ENCODE assay signal across 8 mouse cellular contexts in genomic region chr12:100422286-100422820, GRCm38 (mm10).
DNase-seq lines count a peak whose midpoint lies in the region; ATAC-seq and TF ChIP-seq lines count a peak whose summit lies in the region.

No protein-coding gene starts in this region.

- 39% methylated on average over 6 of the region's 6 CpGs for WGBS in heart, postnatal 0 days
- 43% methylated on average over 6 of the region's 6 CpGs for WGBS in kidney, postnatal 0 days
- 72% methylated on average over 6 of the region's 6 CpGs for WGBS in forebrain, embryonic 12.5 days
- WGBS in forebrain, embryonic 16.5 days: 50% methylated on average over 6 of the region's 6 CpGs

- peaks cover 4% of the 10 kb centered on the region; the same call in 1 of the 2 replicates for H3K36me3 ChIP-seq in heart, postnatal 0 days (replicated peaks; ENCODE audit: control insufficient read depth, insufficient read depth, low read length)
- H3K36me3 ChIP-seq in kidney, postnatal 0 days (ENCODE audit: insufficient read depth, low read length): no peaks in the 10 kb centered on the region
- H3K36me3 ChIP-seq in forebrain, embryonic 12.5 days (replicated peaks): no peaks in the 10 kb centered on the region
- no peaks in the 10 kb centered on the region for H3K36me3 ChIP-seq in forebrain, embryonic 16.5 days (ENCODE audit: control insufficient read depth, insufficient read depth)

- no peak overlapping the region for H3K4me2 ChIP-seq in heart, postnatal 0 days (ENCODE audit: low read depth, low read length)
- H3K4me2 ChIP-seq in kidney, postnatal 0 days (ENCODE audit: low read length): no peak overlapping the region
- H3K4me2 ChIP-seq in forebrain, embryonic 12.5 days: no peak overlapping the region
- H3K4me2 ChIP-seq in forebrain, embryonic 16.5 days (ENCODE audit: low read length): no peak overlapping the region

- H3K9me3 ChIP-seq in heart, postnatal 0 days (replicated peaks; ENCODE audit: control insufficient read depth, low read length): no peaks in the 10 kb centered on the region
- H3K9me3 ChIP-seq in kidney, postnatal 0 days (replicated peaks; ENCODE audit: low read length): no peaks in the 10 kb centered on the region
- H3K9me3 ChIP-seq in forebrain, embryonic 12.5 days: no peaks in the 10 kb centered on the region
- H3K9me3 ChIP-seq in forebrain, embryonic 16.5 days (ENCODE audit: control insufficient read depth, low read length): no peaks in the 10 kb centered on the region

- peak; percentile 33 for ATAC-seq in heart, postnatal 0 days (ENCODE audit: insufficient read depth, low read depth)
- ATAC-seq in kidney, postnatal 0 days (replicated peaks; ENCODE audit: low FRiP score, low read depth): peak; percentile 73
- ATAC-seq in forebrain, embryonic 12.5 days (ENCODE audit: low FRiP score): no peak
- ATAC-seq in forebrain, embryonic 16.5 days: no peak

- no peaks in the 10 kb centered on the region for H3K27me3 ChIP-seq in heart, postnatal 0 days (ENCODE audit: control insufficient read depth, insufficient read depth, low read length)
- H3K27me3 ChIP-seq in kidney, postnatal 0 days (ENCODE audit: insufficient read depth, low read length): no peaks in the 10 kb centered on the region
- H3K27me3 ChIP-seq in forebrain, embryonic 12.5 days: no peaks in the 10 kb centered on the region
- H3K27me3 ChIP-seq in forebrain, embryonic 16.5 days (replicated peaks; ENCODE audit: control insufficient read depth, insufficient read depth, low read length): no peaks in the 10 kb centered on the region

- 0 out of 2 replicates have a peak, but pooled peaks cover 19% of the 10 kb centered on the region for H3K4me1 ChIP-seq in heart, postnatal 0 days (ENCODE audit: control insufficient read depth, insufficient read depth)
- H3K4me1 ChIP-seq in kidney, postnatal 0 days (replicated peaks; ENCODE audit: insufficient read depth, low read length): no peaks in the 10 kb centered on the region
- H3K4me1 ChIP-seq in forebrain, embryonic 12.5 days: peaks cover 4% of the 10 kb centered on the region; the same call in 1 of the 2 replicates
- H3K4me1 ChIP-seq in forebrain, embryonic 16.5 days (replicated peaks; ENCODE audit: control insufficient read depth, insufficient read depth, low read length): no peaks in the 10 kb centered on the region

- no peak for TF ChIP-seq EP300 in heart, postnatal 0 days (IDR thresholded peaks at IDR 0.05; ENCODE audit: low read depth)

- H3K4me3 ChIP-seq in heart, postnatal 0 days (ENCODE audit: low read depth, low read length): no peak overlapping the region
- H3K4me3 ChIP-seq in kidney, postnatal 0 days (replicated peaks; ENCODE audit: low read depth, low read length): no peak overlapping the region
- H3K4me3 ChIP-seq in forebrain, embryonic 12.5 days (replicated peaks): no peak overlapping the region
- no peak overlapping the region for H3K4me3 ChIP-seq in forebrain, embryonic 16.5 days (replicated peaks; ENCODE audit: low read length)

- peak; percentile 28 for DNase-seq in heart, postnatal 0 days (ENCODE audit: low spot score)
- no peak for DNase-seq in heart, adult 9 months (ENCODE audit: low spot score in 2 of 2)
- peak; percentile 5 for DNase-seq in CD4-positive helper T cell, adult 2 months (ENCODE audit: low read depth, low spot score)
- DNase-seq in cerebellum, adult 9-10 months: peak; percentile 39
- no peak for DNase-seq in kidney, postnatal 0 days (ENCODE audit: low spot score)
- no peak for DNase-seq in gastrocnemius, postnatal 25 days

- no peak for TF ChIP-seq CTCF in heart, postnatal 0 days (IDR thresholded peaks at IDR 0.05; ENCODE audit: low read depth)
- no peak for TF ChIP-seq CTCF in kidney, postnatal 0 days (IDR thresholded peaks at IDR 0.05; ENCODE audit: low read depth)

- H3K9ac ChIP-seq in heart, postnatal 0 days (replicated peaks; ENCODE audit: low read depth, low read length): no peak overlapping the region
- H3K9ac ChIP-seq in kidney, postnatal 0 days (ENCODE audit: low read depth, low read length): no peak overlapping the region
- H3K9ac ChIP-seq in forebrain, embryonic 12.5 days: no peak overlapping the region
- no peak overlapping the region for H3K9ac ChIP-seq in forebrain, embryonic 16.5 days (replicated peaks; ENCODE audit: low read depth, low read length)

- peak overlapping the region; percentile 7; the same call in 1 of the 2 replicates for H3K27ac ChIP-seq in heart, postnatal 0 days (ENCODE audit: low read depth)
- H3K27ac ChIP-seq in kidney, postnatal 0 days: no peak overlapping the region
- H3K27ac ChIP-seq in forebrain, embryonic 12.5 days: no peak overlapping the region
- H3K27ac ChIP-seq in forebrain, embryonic 16.5 days (ENCODE audit: low read length): no peak overlapping the region

Comparison
In these comparisons a context has a peak if more than half of its experiments do, and no peak if none do; other contexts are left out.
1. DNase-seq: peak in heart, postnatal 0 days (single experiment), CD4-positive helper T cell, adult 2 months (single experiment) and cerebellum, adult 9-10 months (single experiment); none in heart, adult 9 months (0 of 2), kidney, postnatal 0 days (single experiment) and gastrocnemius, postnatal 25 days (single experiment).
2. ATAC-seq: peak in heart, postnatal 0 days (single experiment) and kidney, postnatal 0 days (single experiment); none in forebrain, embryonic 12.5 days (single experiment) and forebrain, embryonic 16.5 days (single experiment).